Mouse (Mus musculus) heart, embryonic 13.5 days (tissue): Measurements from ENCODE around the gene Mrps24. TPM values are rescaled to one million over a fixed set of nuclear protein-coding genes. Genes with fewer than 3 reads are reported as not detected.

Experiments used
- ATAC-seq: fragments of 200-750 bp; cut with Nextera tagmentation; 2 replicates; pipeline ENCODE4 v1.8.0; 2017; ENCODE audit warnings: moderate TSS enrichment; ENCODE audit not compliant: insufficient number of reproducible peaks, low FRiP score, low TSS enrichment; ENCODE audit errors: extremely low read depth
- H3K27ac ChIP-seq: fragments of 300-500 bp; sonication (generic); replicated peaks from 2 replicates; pipeline ENCODE4 v1.5.1; 2015; ENCODE audit warnings: moderate library complexity, mild to moderate bottlenecking, inconsistent platforms
- H3K27me3 ChIP-seq: fragments of 300-500 bp; sonication (generic); replicated peaks from 2 replicates; pipeline ENCODE4 v1.6.1; 2015; ENCODE audit warnings: mild to moderate bottlenecking, inconsistent platforms
- H3K36me3 ChIP-seq: fragments of 300-500 bp; sonication (generic); 2 replicates; pipeline ENCODE4 v1.6.1; 2015; ENCODE audit warnings: mild to moderate bottlenecking, inconsistent platforms
- H3K4me1 ChIP-seq: fragments of 300-500 bp; sonication (generic); 2 replicates; pipeline ENCODE4 v1.6.1; 2015; ENCODE audit warnings: inconsistent platforms
- H3K4me2 ChIP-seq: fragments of 300-500 bp; sonication (generic); 2 replicates; pipeline ENCODE4 v1.6.1; 2015; ENCODE audit warnings: inconsistent platforms, mild to moderate bottlenecking, moderate library complexity
- H3K4me3 ChIP-seq: fragments of 300-500 bp; sonication (generic); 2 replicates; pipeline ENCODE4 v1.5.1; 2015; ENCODE audit warnings: moderate library complexity, mild to moderate bottlenecking, inconsistent platforms
- H3K9ac ChIP-seq: fragments of 300-500 bp; sonication (generic); 2 replicates; pipeline ENCODE4 v1.6.1; 2015; ENCODE audit warnings: inconsistent platforms, mild to moderate bottlenecking, moderate library complexity
- H3K9me3 ChIP-seq: fragments of 300-500 bp; sonication (generic); 2 replicates; pipeline ENCODE4 v1.6.1; 2016; ENCODE audit warnings: inconsistent platforms
- WGBS: fragments of 180-500 bp; shearing (Covaris S2); methylation state at CpG from one replicate; pipeline ENCODE4 v1.1.7; 2015; ENCODE audit warnings: mixed read lengths; 5-methylcytosine and 5-hydroxymethylcytosine counted together
- polyA plus RNA-seq: library from polyadenylated mRNA; unstranded; fragments of >200 nt; fragmentation: Nextera tagmentation; extraction: Ambion mirVana; gene quantifications from 2 replicates; pipeline ENCODE4 v1.2.1, GENCODE M21; 2015

The Mrps24 gene
- polyA plus RNA-seq, result 175 and 191 TPM in 2 replicates

- Histone ChIP-seq H3K4me1 (peaks cover 1% of the 10 kb centered on the region; the same call in 1 of the 2 replicates), H3K27me3 (no peaks in the 10 kb centered on the region), H3K4me3 (no peak within 1 kb of the TSS), H3K4me2 (no peak within 1 kb of the TSS), H3K27ac (no peak within 1 kb of the TSS), H3K9me3 (no peaks in the 10 kb centered on the region), H3K9ac (no peak within 1 kb of the TSS), H3K36me3 (peaks cover 63% of the 10 kb centered on the region)
- no peak for ATAC-seq
- WGBS, result 75% methylated on average over 14 of the region's 14 CpGs
These were observed at the start of gene Mrps24 for GRCm38 (mm10) chr11:5715630-5716105. Gene Mrps24, minus strand, starts transcription at chr11:5715680.

GRCm38 (mm10) chr11:5762633-5762982 lies 47.1 kb upstream of the Mrps24 start:
- 16% methylated on average over 6 of the region's 6 CpGs for WGBS
- H3K27me3 ChIP-seq, result no peaks in the 10 kb centered on the region
- peak overlapping the region; percentile 94 for H3K9ac ChIP-seq
- H3K36me3 ChIP-seq, result peaks cover 12% of the 10 kb centered on the region
- peak overlapping the region; percentile 85 for H3K4me2 ChIP-seq
- peaks cover 23% of the 10 kb centered on the region for H3K4me1 ChIP-seq
- H3K9me3 ChIP-seq, result no peaks in the 10 kb centered on the region
- H3K4me3 ChIP-seq, result peak overlapping the region; percentile 77
- peak overlapping the region; percentile 97 for H3K27ac ChIP-seq
- ATAC-seq, result no peak

- peak within 1 kb of the TSS; percentile 94 for H3K9ac ChIP-seq
- peak within 1 kb of the TSS; percentile 97 for H3K27ac ChIP-seq
- peaks cover 23% of the 10 kb centered on the region for H3K4me1 ChIP-seq
- H3K36me3 ChIP-seq, result peaks cover 12% of the 10 kb centered on the region
- H3K4me3 ChIP-seq, result peak within 1 kb of the TSS; percentile 77
- under 1% methylated on average over 68 of the region's 68 CpGs for WGBS
- H3K9me3 ChIP-seq, result no peaks in the 10 kb centered on the region
- ATAC-seq, result peak; percentile 98
- H3K4me2 ChIP-seq, result peak within 1 kb of the TSS; percentile 85
- no peaks in the 10 kb centered on the region for H3K27me3 ChIP-seq
These were observed 46.5 kb upstream of the Mrps24 start, which contains the start of gene Urgcp for GRCm38 (mm10) chr11:5761820-5762632. Gene Urgcp, minus strand, starts transcription at chr11:5762376.

- peaks cover 42% of the 10 kb centered on the region for H3K36me3 ChIP-seq
- 0 out of 2 replicates have a peak, but pooled peaks cover 3% of the 10 kb centered on the region for H3K4me1 ChIP-seq
- H3K9me3 ChIP-seq, result peaks cover 18% of the 10 kb centered on the region
- H3K27me3 ChIP-seq, result no peaks in the 10 kb centered on the region
- 82% methylated on average over 2 of the region's 2 CpGs for WGBS
- H3K9ac ChIP-seq, result no peak overlapping the region
- no peak overlapping the region for H3K4me3 ChIP-seq
- ATAC-seq, result no peak
- H3K27ac ChIP-seq, result no peak overlapping the region
- no peak overlapping the region for H3K4me2 ChIP-seq
These were observed 38.3 kb upstream of the Mrps24 start for GRCm38 (mm10) chr11:5753755-5754154.

GRCm38 (mm10) chr11:5744951-5745350 lies 29.5 kb upstream of the Mrps24 start:
- peaks cover 13% of the 10 kb centered on the region for H3K4me1 ChIP-seq
- H3K4me3 ChIP-seq, result no peak overlapping the region
- 0 out of 2 replicates have a peak, but pooled peaks cover 3% of the 10 kb centered on the region for H3K36me3 ChIP-seq
- no peak overlapping the region for H3K9ac ChIP-seq
- H3K9me3 ChIP-seq, result 0 out of 2 replicates have a peak, but pooled peaks cover 3% of the 10 kb centered on the region
- H3K27me3 ChIP-seq, result no peaks in the 10 kb centered on the region
- no peak overlapping the region for H3K4me2 ChIP-seq
- no peak for ATAC-seq
- WGBS, result 66% methylated on average over 2 of the region's 2 CpGs
- H3K27ac ChIP-seq, result no peak overlapping the region

GRCm38 (mm10) chr11:5742106-5742505 lies 26.6 kb upstream of the Mrps24 start:
- H3K4me3 ChIP-seq, result no peak overlapping the region
- ATAC-seq, result no peak
- no peak overlapping the region for H3K27ac ChIP-seq
- H3K27me3 ChIP-seq, result no peaks in the 10 kb centered on the region
- H3K4me1 ChIP-seq, result peaks cover 37% of the 10 kb centered on the region
- no peaks in the 10 kb centered on the region for H3K36me3 ChIP-seq
- peak overlapping the region; percentile 88; the same call in 1 of the 2 replicates for H3K4me2 ChIP-seq
- H3K9me3 ChIP-seq, result 0 out of 2 replicates have a peak, but pooled peaks cover 3% of the 10 kb centered on the region
- no peak overlapping the region for H3K9ac ChIP-seq
- WGBS, result 67% methylated on average over 7 of the region's 7 CpGs

GRCm38 (mm10) chr11:5740965-5741627 lies 25.6 kb upstream of the Mrps24 start:
- Histone ChIP-seq H3K4me1 (peaks cover 40% of the 10 kb centered on the region), H3K27me3 (no peaks in the 10 kb centered on the region), H3K9ac (peak overlapping the region; percentile 99), H3K27ac (peak overlapping the region; percentile 97), H3K9me3 (no peaks in the 10 kb centered on the region), H3K4me3 (peak overlapping the region; percentile 97), H3K36me3 (no peaks in the 10 kb centered on the region), H3K4me2 (peak overlapping the region; percentile 88)
- under 1% methylated on average over 43 of the region's 50 CpGs for WGBS
- peak; percentile 90 for ATAC-seq

GRCm38 (mm10) chr11:5740599-5740964 lies 25.1 kb upstream of the Mrps24 start:
- Histone ChIP-seq H3K27ac (peak overlapping the region; percentile 97), H3K4me3 (peak overlapping the region; percentile 97), H3K4me2 (peak overlapping the region; percentile 88), H3K9me3 (no peaks in the 10 kb centered on the region), H3K36me3 (no peaks in the 10 kb centered on the region), H3K27me3 (no peaks in the 10 kb centered on the region), H3K9ac (peak overlapping the region; percentile 99), H3K4me1 (peaks cover 41% of the 10 kb centered on the region)
- WGBS, result under 1% methylated on average over 26 of the region's 26 CpGs
- peak; percentile 41; the same call in 1 of the 2 replicates for ATAC-seq

- Histone ChIP-seq H3K4me2 (peak overlapping the region; percentile 88), H3K4me3 (peak overlapping the region; percentile 97), H3K4me1 (peaks cover 48% of the 10 kb centered on the region), H3K27ac (peak overlapping the region; percentile 97), H3K27me3 (no peaks in the 10 kb centered on the region), H3K9me3 (no peaks in the 10 kb centered on the region), H3K36me3 (0 out of 2 replicates have a peak, but pooled peaks cover 1% of the 10 kb centered on the region), H3K9ac (peak overlapping the region; percentile 99)
- no peak for ATAC-seq
- WGBS, result 49% methylated on average over 3 of the region's 3 CpGs
These were observed 24.4 kb upstream of the Mrps24 start for GRCm38 (mm10) chr11:5739846-5740245.

GRCm38 (mm10) chr11:5738888-5739632 lies 23.6 kb upstream of the Mrps24 start:
- 62% methylated on average over 5 of the region's 5 CpGs for WGBS
- Histone ChIP-seq H3K4me1 (peaks cover 56% of the 10 kb centered on the region), H3K36me3 (0 out of 2 replicates have a peak, but pooled peaks cover 3% of the 10 kb centered on the region), H3K27me3 (no peaks in the 10 kb centered on the region), H3K4me3 (peak overlapping the region; percentile 6; the same call in 1 of the 2 replicates), H3K4me2 (peak overlapping the region; percentile 42), H3K9ac (peak overlapping the region; percentile 52), H3K9me3 (no peaks in the 10 kb centered on the region), H3K27ac (peak overlapping the region; percentile 65)
- no peak for ATAC-seq
